Mouse (Mus musculus): ENCODE measurements around the gene Ehbp1. TPM values are rescaled to one million over a fixed set of nuclear protein-coding genes. Genes with fewer than 3 reads are reported as not detected.

The Ehbp1 gene
- polyA plus RNA-seq, 1 experiment from 2014 or later = 3.9 TPM

DNA sequence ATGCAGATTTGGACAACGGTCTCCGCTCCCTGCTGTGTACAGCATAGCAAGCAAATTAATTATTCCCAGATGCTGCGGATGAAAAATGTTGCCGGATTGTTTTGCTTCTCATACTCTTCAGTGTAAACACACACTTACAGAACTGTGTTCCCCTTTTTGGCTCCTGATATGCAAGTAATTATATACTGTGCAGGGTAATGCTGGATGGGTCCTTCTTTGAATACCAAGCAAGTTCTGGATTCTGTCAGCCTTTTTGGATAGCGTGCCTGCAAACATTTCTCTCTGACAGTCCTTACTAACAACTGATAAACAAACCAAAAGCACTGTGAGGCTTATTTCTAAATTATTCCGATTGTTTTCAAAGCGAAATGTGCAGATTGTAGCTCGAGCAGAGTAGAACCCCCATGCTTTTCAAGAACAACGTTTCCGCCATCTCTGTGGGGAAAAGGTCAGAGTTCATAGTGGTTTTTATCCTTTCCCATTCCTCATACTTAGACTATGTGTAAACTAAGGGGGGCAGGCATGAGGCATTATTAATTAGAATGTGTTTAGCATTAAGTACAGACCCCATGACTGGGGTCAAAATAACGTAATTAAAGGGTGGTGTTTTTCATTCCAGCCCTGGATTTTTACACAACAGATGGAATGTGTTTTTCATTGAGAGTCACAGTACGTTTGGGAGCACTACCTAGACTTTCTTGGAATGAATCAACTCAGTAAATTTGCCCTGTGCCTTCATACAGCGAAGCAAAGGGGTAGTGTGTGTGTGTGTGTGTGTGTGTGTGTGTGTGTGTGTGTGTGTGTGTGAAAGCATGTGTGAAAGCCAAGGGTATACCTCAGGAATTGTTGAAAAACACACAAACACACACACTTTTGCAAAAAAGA, 5.8 kb upstream of the Ehbp1 start:
- Histone ChIP-seq H3K4me3 (replicated peaks; ENCODE audit: low read depth, low read length) (no peak overlapping the region), H3K27ac (peak overlapping the region; percentile 60; the same call in 1 of the 2 replicates), H3K4me1 (replicated peaks; ENCODE audit: insufficient read depth, low read length) (no peaks in the 10 kb centered on the region), H3K9me3 (replicated peaks; ENCODE audit: low read length) (no peaks in the 10 kb centered on the region), H3K36me3 (ENCODE audit: insufficient read depth, low read length) (no peaks in the 10 kb centered on the region), H3K4me2 (ENCODE audit: low read length) (no peak overlapping the region), H3K27me3 (ENCODE audit: insufficient read depth, low read length) (no peaks in the 10 kb centered on the region), H3K9ac (ENCODE audit: low read depth, low read length) (no peak overlapping the region)
- ATAC-seq (replicated peaks; ENCODE audit: low FRiP score, low read depth) (no peak), DNase-seq (ENCODE audit: low spot score) (peak; percentile 61)
- 56% methylated on average over 13 of the region's 13 CpGs for WGBS
- no peak for TF ChIP-seq CTCF (IDR thresholded peaks at IDR 0.05; ENCODE audit: low read depth)

DNA sequence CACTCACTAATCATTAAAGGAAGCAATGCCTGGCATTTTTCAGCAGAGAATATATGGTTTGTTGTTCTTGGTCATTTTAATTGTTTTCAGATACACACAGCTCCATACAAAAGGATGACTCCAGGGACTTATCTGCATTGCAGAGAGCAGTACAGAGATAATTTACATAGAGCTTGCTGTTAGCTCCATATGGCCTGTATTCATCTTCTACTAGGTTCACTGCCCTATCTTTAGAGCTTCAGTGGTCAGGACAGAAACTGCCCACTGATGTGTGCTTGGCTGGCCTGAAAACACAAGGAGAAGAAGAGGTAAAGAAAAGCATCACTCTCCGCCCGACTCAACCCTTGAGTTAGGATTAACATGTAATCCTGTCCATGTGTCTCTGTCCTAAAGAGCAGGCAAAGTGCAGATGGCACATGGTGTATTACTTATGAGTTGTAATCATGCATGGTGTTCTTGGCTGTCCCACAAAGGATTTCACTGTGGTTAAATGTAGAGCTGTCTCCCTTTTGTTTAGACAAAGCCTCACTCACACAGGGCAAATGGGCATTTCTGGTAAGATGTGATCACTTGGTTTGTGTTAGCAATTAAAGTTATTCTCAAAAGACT, 14.7 kb downstream of the Ehbp1 start:
- Histone ChIP-seq H3K9ac (ENCODE audit: low read depth, low read length) (no peak overlapping the region), H3K36me3 (ENCODE audit: insufficient read depth, low read length) (no peaks in the 10 kb centered on the region), H3K9me3 (replicated peaks; ENCODE audit: low read length) (no peaks in the 10 kb centered on the region), H3K27me3 (ENCODE audit: insufficient read depth, low read length) (no peaks in the 10 kb centered on the region), H3K4me1 (replicated peaks; ENCODE audit: insufficient read depth, low read length) (no peaks in the 10 kb centered on the region), H3K4me3 (replicated peaks; ENCODE audit: low read depth, low read length) (no peak overlapping the region), H3K4me2 (ENCODE audit: low read length) (no peak overlapping the region), H3K27ac (no peak overlapping the region)
- ATAC-seq (replicated peaks; ENCODE audit: low FRiP score, low read depth) = no peak
- no peak for DNase-seq (ENCODE audit: low spot score)
- WGBS = 97% methylated on average over 2 of the region's 2 CpGs
- TF ChIP-seq CTCF (IDR thresholded peaks at IDR 0.05; ENCODE audit: low read depth) = no peak

DNA sequence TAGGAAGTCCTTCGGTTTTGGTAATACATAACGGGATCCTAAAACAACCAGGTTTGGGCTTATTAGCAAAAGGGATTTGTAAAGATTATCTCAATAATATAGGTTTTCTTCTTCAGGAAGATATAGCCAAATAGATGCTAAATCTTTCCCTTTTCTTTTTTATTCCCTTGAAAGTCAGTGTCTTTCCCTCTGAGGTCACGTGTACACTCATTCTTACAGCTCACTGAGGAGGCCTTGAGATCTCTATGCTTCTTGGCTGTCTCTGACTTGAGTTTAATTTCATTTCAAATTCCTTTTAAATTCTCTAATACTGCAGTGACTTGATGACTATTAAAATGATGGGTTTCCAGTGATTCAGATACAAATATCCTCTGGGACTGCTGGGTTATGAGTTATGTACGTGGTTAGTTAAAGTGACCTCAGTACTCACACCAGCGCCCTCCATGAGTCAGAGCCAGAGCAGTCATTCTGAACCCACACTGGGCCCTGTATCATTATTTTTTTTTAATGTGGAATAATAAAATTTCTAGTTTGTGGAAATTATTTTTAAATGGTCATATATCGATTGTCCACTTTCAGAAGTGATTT, 24.2 kb downstream of the Ehbp1 start:
- H3K27me3 ChIP-seq (ENCODE audit: insufficient read depth, low read length) = no peaks in the 10 kb centered on the region
- WGBS = 81% methylated on average over 6 of the region's 6 CpGs
- H3K27ac ChIP-seq = no peak overlapping the region
- no peaks in the 10 kb centered on the region for H3K4me1 ChIP-seq (replicated peaks; ENCODE audit: insufficient read depth, low read length)
- no peaks in the 10 kb centered on the region for H3K9me3 ChIP-seq (replicated peaks; ENCODE audit: low read length)
- H3K36me3 ChIP-seq (ENCODE audit: insufficient read depth, low read length) = no peaks in the 10 kb centered on the region
- TF ChIP-seq CTCF (IDR thresholded peaks at IDR 0.05; ENCODE audit: low read depth) = no peak
- H3K4me3 ChIP-seq (replicated peaks; ENCODE audit: low read depth, low read length) = no peak overlapping the region
- no peak for ATAC-seq (replicated peaks; ENCODE audit: low FRiP score, low read depth)
- no peak overlapping the region for H3K4me2 ChIP-seq (ENCODE audit: low read length)
- no peak overlapping the region for H3K9ac ChIP-seq (ENCODE audit: low read depth, low read length)
- peak; percentile 18 for DNase-seq (ENCODE audit: low spot score)

DNA sequence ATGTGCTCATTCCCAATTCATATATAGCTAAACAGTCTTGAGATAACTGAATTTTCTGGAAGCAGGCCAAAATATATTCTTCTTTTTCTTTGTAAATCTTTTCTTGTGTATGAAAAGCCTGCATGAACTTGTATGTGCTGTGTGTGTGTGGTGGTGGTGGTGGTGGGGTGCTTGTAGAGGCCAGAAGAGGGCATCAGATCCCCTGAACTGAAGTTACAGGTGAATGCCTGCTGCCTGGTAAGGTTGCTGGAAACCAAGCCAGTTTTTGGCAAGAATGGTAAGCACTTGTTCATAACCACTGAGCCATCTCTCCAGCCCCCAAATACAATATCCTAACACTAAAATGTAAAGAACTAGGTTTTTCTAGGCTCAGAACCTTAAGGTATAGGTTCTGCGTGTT, 26.3 kb downstream of the Ehbp1 start:
- H3K27ac ChIP-seq = no peak overlapping the region
- 91% methylated on average over 1 of the region's 1 CpGs for WGBS
- no peak for DNase-seq (ENCODE audit: low spot score)

DNA sequence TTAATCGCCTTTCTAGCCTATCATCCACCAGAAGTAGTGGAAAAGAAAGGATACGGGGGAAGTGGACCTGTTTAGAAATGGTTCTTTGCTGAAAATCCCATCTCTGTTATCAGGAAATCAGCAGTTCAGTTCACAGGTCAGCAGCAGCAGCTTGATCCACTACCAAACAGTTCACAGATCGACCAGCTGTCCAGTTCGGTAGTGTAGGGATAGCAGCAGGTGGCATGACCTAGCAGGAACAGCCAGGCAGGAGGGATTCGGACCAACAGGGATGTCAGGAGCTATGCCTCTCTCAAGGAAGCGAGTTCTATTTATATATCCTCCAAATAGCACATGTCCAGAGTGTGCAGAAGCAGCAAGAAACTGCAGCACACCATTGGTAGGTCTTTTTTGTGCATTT, 40.9 kb downstream of the Ehbp1 start:
- Histone ChIP-seq H3K4me2 (ENCODE audit: low read length) (no peak overlapping the region), H3K36me3 (ENCODE audit: insufficient read depth, low read length) (no peaks in the 10 kb centered on the region), H3K9ac (ENCODE audit: low read depth, low read length) (no peak overlapping the region), H3K27me3 (ENCODE audit: insufficient read depth, low read length) (no peaks in the 10 kb centered on the region), H3K9me3 (replicated peaks; ENCODE audit: low read length) (no peaks in the 10 kb centered on the region), H3K4me3 (replicated peaks; ENCODE audit: low read depth, low read length) (no peak overlapping the region), H3K27ac (no peak overlapping the region), H3K4me1 (replicated peaks; ENCODE audit: insufficient read depth, low read length) (no peaks in the 10 kb centered on the region)
- DNase-seq (ENCODE audit: low spot score) = no peak
- no peak for ATAC-seq (replicated peaks; ENCODE audit: low FRiP score, low read depth)
- WGBS = 60% methylated on average over 6 of the region's 6 CpGs
- TF ChIP-seq CTCF (IDR thresholded peaks at IDR 0.05; ENCODE audit: low read depth) = no peak

More for the DNA sequence above, 26.3 kb downstream of the Ehbp1 start:
- no peaks in the 10 kb centered on the region for H3K9me3 ChIP-seq (replicated peaks; ENCODE audit: low read length)
- H3K27me3 ChIP-seq (ENCODE audit: insufficient read depth, low read length) = no peaks in the 10 kb centered on the region
- H3K4me3 ChIP-seq (replicated peaks; ENCODE audit: low read depth, low read length) = no peak overlapping the region
- H3K4me2 ChIP-seq (ENCODE audit: low read length) = no peak overlapping the region
- TF ChIP-seq CTCF (IDR thresholded peaks at IDR 0.05; ENCODE audit: low read depth) = peak; percentile 35; the same call in 1 of the 2 replicates
- H3K4me1 ChIP-seq (replicated peaks; ENCODE audit: insufficient read depth, low read length) = no peaks in the 10 kb centered on the region
- H3K36me3 ChIP-seq (ENCODE audit: insufficient read depth, low read length) = no peaks in the 10 kb centered on the region
- no peak for ATAC-seq (replicated peaks; ENCODE audit: low FRiP score, low read depth)
- H3K9ac ChIP-seq (ENCODE audit: low read depth, low read length) = no peak overlapping the region

DNA sequence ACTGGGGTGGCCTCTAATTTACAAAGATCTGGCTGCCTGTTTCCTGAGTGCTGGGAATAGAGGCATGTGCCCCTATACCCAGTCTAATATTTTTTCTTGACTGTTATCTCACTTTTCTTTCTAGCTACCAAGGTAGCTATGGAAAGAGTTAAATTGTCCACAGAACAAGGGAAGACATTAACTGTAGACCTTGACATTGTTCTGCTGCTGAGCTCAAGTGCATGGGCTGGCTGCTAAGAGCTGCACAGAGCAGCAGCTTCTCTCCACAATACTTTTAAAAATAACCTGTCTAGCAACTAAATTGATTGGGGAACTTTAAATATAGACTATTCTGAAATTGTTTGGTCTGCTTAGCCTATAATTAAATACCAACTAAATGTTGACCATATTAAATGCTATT, 52.9 kb downstream of the Ehbp1 start:
- Histone ChIP-seq H3K4me2 (ENCODE audit: low read length) (no peak overlapping the region), H3K9me3 (replicated peaks; ENCODE audit: low read length) (no peaks in the 10 kb centered on the region), H3K27me3 (ENCODE audit: insufficient read depth, low read length) (no peaks in the 10 kb centered on the region), H3K36me3 (ENCODE audit: insufficient read depth, low read length) (no peaks in the 10 kb centered on the region), H3K27ac (no peak overlapping the region), H3K9ac (ENCODE audit: low read depth, low read length) (no peak overlapping the region), H3K4me1 (replicated peaks; ENCODE audit: insufficient read depth, low read length) (0 out of 2 replicates have a peak, but pooled peaks cover 3% of the 10 kb centered on the region), H3K4me3 (replicated peaks; ENCODE audit: low read depth, low read length) (no peak overlapping the region)
- TF ChIP-seq CTCF (IDR thresholded peaks at IDR 0.05; ENCODE audit: low read depth) = no peak
- DNase-seq (ENCODE audit: low spot score) (no peak), ATAC-seq (replicated peaks; ENCODE audit: low FRiP score, low read depth) (no peak)

All from kidney, postnatal 0 days (tissue).